Mouse (Mus musculus) layer of hippocampus, postnatal 10 days (tissue): ENCODE results near the gene Gm9736. TPM values are rescaled to one million over a fixed set of nuclear protein-coding genes. Genes with fewer than 3 reads are reported as not detected.
"Not testable (repeated sequence)": the region's sequence is repeated elsewhere in the genome, so short reads cannot be mapped to it uniquely, and the experiment has no call there.

Source experiments
- DNase-seq, 2 experiments: peaks; one replicate each; pipeline ENCODE4 v3.0.0; 2021; ENCODE audit warnings: low spot score in 2 of 2
- long read RNA-seq: library from polyadenylated mRNA; stranded (forward); transcript quantifications from one replicate; pipeline ENCODE4 v2.0.0, GENCODE M21; 2023
- total RNA-seq, 2 experiments: library from RNA; stranded (reverse); gene quantifications; 2 replicates each; pipeline ENCODE4 v1.2.3; 2021

The Gm9736 gene
- not detected for total RNA-seq
- long read RNA-seq: 0 reads

DNA sequence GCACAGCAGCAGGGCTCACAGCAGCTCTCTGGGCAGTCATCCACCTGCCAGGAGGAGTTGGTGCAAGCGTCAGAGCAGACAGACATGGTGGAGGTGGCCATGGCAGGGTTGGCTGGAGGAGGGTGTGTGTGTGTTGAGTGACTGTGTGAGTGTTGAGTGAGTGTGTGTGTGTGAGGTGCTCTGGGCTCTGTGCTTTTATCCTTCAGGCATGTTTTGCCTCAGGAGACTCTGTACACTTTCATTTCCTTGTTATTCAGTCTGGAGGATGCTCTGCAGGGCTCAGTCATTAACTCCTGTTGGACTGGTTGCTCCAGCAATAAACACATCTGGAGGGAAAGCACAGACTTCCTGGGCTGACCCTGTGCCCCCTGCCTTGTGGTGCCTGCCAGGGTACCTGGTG lies at the start of gene Gm9736:
Gene Gm9736, minus strand, starts transcription at position 101 of the 400 bp plus-strand sequence.
- DNase-seq: not testable (repeated sequence)

DNA sequence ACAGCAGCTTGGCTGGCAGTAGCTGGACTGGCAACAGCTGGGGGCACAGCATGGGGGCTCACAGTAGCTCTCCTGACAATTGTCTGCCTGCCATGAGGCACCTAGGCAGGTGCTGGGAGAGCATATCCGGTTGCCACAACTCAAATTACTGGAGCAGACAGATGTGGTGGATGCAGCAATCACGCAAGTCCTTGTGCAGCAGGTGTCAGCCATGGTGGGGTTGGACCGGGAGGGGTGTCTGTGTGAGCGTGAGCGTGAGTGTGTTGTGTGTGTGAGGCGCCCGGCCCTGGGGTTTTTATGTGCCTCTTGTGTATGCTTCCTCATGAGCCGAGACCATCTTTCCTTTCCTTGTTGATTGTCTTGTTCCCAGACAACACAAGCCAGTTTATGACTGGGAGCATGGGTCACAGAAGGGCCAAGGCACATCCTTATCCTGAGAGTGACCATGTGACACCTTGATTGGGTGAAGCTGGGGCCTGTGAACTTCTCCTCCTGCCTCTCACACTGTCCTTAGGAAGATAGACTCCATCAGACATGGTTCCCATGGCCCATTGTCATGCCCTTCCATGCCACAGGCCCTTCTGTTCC lies 47.9 kb upstream of the Gm9736 start, which contains the start of gene Gm19668:
Gene Gm19668, minus strand, starts transcription at position 213 of the 588 bp plus-strand sequence.
- DNase-seq: no peak

- peak in 1 of 2 experiments; percentile 18 for DNase-seq
Measured at GRCm38 (mm10) chr10:77798164-77798920, 47.2 kb upstream of the Gm9736 start.

DNA sequence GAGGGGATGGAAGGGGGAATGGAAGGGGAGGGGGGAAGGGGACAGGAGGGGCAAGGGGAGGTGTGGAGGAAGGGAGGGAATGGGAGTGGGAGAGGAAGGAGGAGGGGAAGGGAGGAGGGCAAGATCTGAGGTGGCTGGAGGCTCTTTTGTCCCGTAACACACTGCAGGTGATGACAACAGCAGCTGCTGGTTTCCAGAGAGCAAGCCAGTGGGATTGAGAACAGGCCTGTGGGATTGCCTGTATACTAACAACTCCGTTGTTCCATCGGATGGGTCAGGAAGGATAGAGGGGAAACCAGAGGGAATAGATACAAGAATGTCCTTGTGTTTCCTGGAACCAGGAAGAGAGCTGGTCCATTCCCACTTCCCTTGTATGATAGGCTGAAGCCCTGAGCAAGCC lies 46.5 kb upstream of the Gm9736 start:
- DNase-seq: no peak

- DNase-seq: no peak
Measured at GRCm38 (mm10) chr10:77794976-77795375, 43.8 kb upstream of the Gm9736 start, which contains the start of gene Gm9639. TSS of gene Gm9639 (minus strand) at chr10:77795076.

- DNase-seq: no peak
Measured at GRCm38 (mm10) chr10:77788621-77789020, 37.5 kb upstream of the Gm9736 start.

DNA sequence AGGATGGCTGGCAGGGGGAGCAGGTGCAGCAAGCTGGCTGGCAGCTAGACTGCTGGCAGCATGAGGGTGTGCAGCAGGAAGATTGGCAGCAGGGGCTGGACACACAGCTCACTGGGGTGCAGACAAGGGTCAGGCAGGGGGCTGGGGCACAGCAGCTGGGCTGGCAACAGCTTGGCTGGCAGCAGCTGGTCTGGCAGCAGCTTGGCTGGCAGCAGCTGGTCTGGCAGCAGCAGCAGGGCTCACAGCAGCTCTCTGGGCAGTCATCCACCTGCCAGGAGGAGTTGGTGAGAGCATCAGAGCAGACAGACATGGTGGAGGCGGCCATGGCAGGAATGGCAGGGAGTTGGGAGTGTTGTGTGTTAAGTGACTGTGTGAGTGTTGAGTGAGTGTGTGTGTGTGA lies 36.7 kb upstream of the Gm9736 start, which contains the start of gene Gm7137:
Gene Gm7137, minus strand, starts transcription at position 325 of the 400 bp plus-strand sequence.
- peak; percentile 24 to 25 for DNase-seq

DNA sequence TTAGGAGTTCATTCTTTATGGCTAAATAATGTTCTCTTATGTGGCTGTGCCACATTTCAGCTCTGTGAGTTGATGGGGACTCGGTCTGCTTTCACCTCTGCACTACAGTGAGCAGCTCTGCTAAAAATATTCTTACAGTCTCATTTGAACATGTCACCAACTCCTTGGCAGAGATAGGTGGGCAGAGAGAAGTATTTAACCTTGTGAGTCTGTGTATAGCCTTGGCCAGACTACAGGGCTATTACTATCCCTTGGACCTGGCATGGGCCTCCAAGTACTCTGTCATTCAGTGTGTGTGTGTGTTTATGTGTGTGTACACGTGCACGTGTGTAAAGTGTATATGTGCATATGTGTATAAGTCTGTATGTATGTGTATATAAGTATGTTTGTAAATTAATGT lies 32.2 kb upstream of the Gm9736 start:
- not testable (repeated sequence) for DNase-seq

DNA sequence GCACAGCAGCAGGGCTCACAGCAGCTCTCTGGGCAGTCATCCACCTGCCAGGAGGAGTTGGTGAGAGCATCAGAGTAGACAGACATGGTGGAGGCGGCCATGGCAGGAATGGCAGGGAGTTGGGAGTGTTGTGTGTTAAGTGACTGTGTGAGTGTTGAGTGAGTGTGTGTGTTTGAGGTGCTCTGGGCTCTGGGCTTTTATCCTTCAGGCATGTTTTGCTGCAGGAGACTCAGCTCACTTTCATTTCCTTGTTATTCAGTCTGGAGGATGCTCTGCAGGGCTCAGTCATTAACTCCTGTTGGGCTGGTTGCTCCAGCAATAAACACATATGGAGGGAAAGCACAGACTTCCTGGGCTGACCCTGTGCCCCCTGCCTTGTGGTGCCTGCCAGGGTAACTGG lies 31.3 kb upstream of the Gm9736 start, which contains the start of gene Gm3250:
Gene Gm3250, minus strand, starts transcription at position 101 of the 400 bp plus-strand sequence.
- DNase-seq: not testable (repeated sequence)

- not testable (repeated sequence) for DNase-seq
Measured at GRCm38 (mm10) chr10:77776844-77777243, 25.7 kb upstream of the Gm9736 start, which contains the start of gene Gm7138. TSS of gene Gm7138 (minus strand) at chr10:77776944.

DNA sequence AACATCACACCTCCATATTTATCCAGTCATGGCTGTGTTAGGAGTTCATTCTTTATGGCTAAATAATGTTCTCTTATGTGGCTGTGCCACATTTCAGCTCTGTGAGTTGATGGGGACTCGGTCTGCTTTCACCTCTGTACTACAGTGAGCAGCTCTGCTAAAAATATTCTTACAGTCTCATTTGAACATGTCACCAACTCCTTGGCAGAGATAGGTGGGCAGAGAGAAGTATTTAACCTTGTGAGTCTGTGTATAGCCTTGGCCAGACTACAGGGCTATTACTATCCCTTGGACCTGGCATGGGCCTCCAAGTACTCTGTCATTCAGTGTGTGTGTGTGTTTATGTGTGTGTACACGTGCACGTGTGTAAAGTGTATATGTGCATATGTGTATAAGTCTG lies 21.0 kb upstream of the Gm9736 start:
- not testable (repeated sequence) for DNase-seq

- DNase-seq: not testable (repeated sequence)
Measured at GRCm38 (mm10) chr10:77771225-77771624, 20.1 kb upstream of the Gm9736 start, which contains the start of gene Gm3238. TSS of gene Gm3238 (minus strand) at chr10:77771325.

- no peak for DNase-seq
Measured at GRCm38 (mm10) chr10:77769727-77770126, 18.6 kb upstream of the Gm9736 start.

- DNase-seq: not testable (repeated sequence)
Measured at GRCm38 (mm10) chr10:77759582-77759981, 8.4 kb upstream of the Gm9736 start, which contains the start of gene Gm3233. TSS of gene Gm3233 (minus strand) at chr10:77759682.

DNA sequence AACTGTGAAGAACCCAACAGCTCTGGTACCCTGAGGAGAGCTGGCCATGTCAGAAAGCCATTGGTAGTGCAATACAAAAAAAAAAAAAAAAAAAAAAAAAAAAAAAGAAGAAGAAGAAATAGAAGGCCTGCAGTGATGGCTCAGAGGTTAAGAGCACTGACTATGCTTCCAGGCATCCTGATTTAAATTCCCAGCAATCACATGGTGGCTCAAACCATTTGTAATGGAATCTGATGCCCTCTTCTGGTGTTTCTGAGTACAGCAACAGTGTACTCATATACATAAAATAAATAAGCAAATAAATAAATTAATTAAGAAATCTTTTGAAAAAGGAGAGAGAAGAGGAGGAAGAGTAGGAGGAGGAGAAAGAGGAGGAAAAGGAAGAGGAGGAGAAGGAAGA lies 2.3 kb upstream of the Gm9736 start:
- DNase-seq: no peak

GRCm38 (mm10) chr10:77752312-77752711 lies 1.2 kb upstream of the Gm9736 start:
- DNase-seq: not testable (repeated sequence)

GRCm38 (mm10) chr10:77750686-77751085 lies 468 bp downstream of the Gm9736 start:
- DNase-seq: not testable (repeated sequence)

DNA sequence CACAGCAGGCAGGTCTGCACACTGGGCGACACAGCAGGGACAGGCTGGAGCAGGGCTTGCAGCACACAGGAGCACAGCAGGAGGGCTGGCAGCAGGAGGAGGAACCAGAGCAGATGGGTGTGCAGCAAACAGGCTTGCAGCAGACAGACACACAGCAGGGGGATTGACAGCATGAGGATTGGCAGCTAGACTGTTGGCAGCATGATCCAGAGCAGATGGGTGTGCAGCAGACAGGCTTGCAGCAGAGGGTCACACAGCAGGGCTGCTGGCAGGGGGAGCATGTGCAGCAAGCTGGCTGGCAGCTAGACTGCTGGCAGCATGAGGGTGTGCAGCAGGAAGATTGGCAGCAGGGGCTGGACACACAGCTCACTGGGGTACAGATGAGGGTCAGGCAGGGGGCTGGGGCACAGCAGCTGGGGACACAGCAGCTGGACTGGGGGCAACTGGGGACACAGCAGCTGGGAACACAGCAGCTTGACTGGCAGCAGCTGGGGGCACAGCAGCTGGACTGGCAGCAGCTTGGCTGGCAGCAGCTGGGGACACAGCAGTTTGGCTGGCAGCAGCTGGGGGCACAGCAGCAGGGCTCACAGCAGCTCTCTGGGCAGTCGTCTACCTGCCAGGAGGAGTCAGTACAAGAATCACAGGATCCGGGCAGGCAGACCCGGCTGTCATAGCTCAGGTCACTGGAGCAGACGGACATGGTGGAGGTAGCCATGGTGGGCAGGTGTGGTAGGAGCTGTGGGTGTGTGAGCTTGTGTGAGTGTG lies 9.0 kb downstream of the Gm9736 start, which contains the start of gene Gm18596:
Gene Gm18596, minus strand, starts transcription at position 715 of the 765 bp plus-strand sequence.
- peak in 1 of 2 experiments; percentile 32 for DNase-seq

DNA sequence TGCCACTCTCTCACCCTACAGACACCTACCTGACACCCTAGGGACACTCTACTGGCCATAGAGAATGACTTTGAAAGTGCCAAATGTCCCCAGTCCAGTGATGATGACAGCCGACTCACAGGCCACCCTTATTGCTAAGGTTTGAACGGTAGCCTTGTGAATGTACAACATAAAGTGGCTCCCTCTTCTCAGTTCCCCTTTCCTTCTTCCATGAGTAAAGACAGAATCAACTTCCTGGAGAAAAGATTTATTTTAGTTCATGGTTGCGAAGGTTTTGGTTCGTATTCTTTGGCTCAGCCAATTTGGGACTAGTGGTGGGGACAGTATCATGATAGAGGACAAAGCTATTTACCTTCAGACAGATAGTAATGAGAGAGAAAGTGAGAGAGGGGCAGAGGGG lies 12.2 kb downstream of the Gm9736 start:
- DNase-seq: no peak

- no peak for DNase-seq
Measured at GRCm38 (mm10) chr10:77735928-77736327, 15.2 kb downstream of the Gm9736 start.

DNA sequence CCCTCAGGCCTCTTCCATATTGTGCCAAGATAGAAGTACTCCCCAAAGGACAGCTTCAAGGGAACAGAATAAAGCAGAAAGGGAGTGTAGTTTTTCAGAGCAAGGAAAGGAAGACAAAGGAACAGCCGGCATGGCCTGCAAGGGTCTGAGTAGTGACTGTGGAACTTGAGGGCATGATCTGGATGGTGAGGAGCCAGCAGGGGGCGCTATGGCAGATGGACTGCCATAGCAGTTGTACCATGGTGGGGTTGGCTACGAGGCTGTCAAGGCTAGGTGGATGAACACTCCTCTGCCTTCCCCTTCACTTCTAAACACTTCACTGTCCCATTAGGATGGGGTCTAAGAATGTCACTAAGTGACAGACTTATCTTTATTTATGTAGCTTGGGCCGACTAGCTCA lies 21.9 kb downstream of the Gm9736 start:
- no peak for DNase-seq
